Mouse (Mus musculus): ENCODE measurements around the gene Olfr488. TPM values are rescaled to one million over a fixed set of nuclear protein-coding genes. Genes with fewer than 3 reads are reported as not detected.

The Olfr488 gene
- not detected in 2 replicates for polyA plus RNA-seq (2015; fragmentation: Nextera tagmentation; extraction: Ambion mirVana)

GRCm38 (mm10) chr7:108258247-108258646 is at the start of gene Olfr488:
Gene Olfr488 (minus strand): TSS chr7:108258347.

GRCm38 (mm10) chr7:108288834-108289233 is 30.7 kb upstream of the Olfr488 start, which contains the start of gene Olfr490:
Gene Olfr490 (minus strand): TSS chr7:108288934.

GRCm38 (mm10) chr7:108214536-108214935 is 43.6 kb downstream of the Olfr488 start, which contains the start of gene Olfr487:
Gene Olfr487 (minus strand): TSS chr7:108214636.

Other genes with a start within 250 kb of the Olfr488 start
- gene Olfr478, start 224.4 kb downstream of the Olfr488 start, polyA plus RNA-seq (2015; fragmentation: Nextera tagmentation; extraction: Ambion mirVana): not detected in 2 replicates
- gene Olfr479, start 207.7 kb downstream of the Olfr488 start, polyA plus RNA-seq (2015; fragmentation: Nextera tagmentation; extraction: Ambion mirVana): not detected in 2 replicates
- gene Olfr480, start 191.0 kb downstream of the Olfr488 start, polyA plus RNA-seq (2015; fragmentation: Nextera tagmentation; extraction: Ambion mirVana): not detected in 2 replicates
- gene Olfr481, start 178.5 kb downstream of the Olfr488 start, polyA plus RNA-seq (2015; fragmentation: Nextera tagmentation; extraction: Ambion mirVana): not detected in 2 replicates
- 0.10 and 0.16 TPM in 2 replicates for gene Olfr482, start 160.8 kb downstream of the Olfr488 start, polyA plus RNA-seq (2015; fragmentation: Nextera tagmentation; extraction: Ambion mirVana)
- not detected in 2 replicates for gene Olfr483, start 157.5 kb downstream of the Olfr488 start, polyA plus RNA-seq (2015; fragmentation: Nextera tagmentation; extraction: Ambion mirVana)
- not detected in 2 replicates for gene Olfr484, start 130.9 kb downstream of the Olfr488 start, polyA plus RNA-seq (2015; fragmentation: Nextera tagmentation; extraction: Ambion mirVana)
- not detected in 2 replicates for gene Olfr485, start 98.5 kb downstream of the Olfr488 start, polyA plus RNA-seq (2015; fragmentation: Nextera tagmentation; extraction: Ambion mirVana)
- gene Olfr486, start 85.6 kb downstream of the Olfr488 start, polyA plus RNA-seq (2015; fragmentation: Nextera tagmentation; extraction: Ambion mirVana): not detected in 2 replicates
- not detected in 2 replicates for gene Olfr487, start 43.7 kb downstream of the Olfr488 start, polyA plus RNA-seq (2015; fragmentation: Nextera tagmentation; extraction: Ambion mirVana)
- not detected in 2 replicates for gene Olfr490, start 30.6 kb upstream of the Olfr488 start, polyA plus RNA-seq (2015; fragmentation: Nextera tagmentation; extraction: Ambion mirVana)
- gene Olfr491, start 55.1 kb upstream of the Olfr488 start, polyA plus RNA-seq (2015; fragmentation: Nextera tagmentation; extraction: Ambion mirVana): not detected in 2 replicates
- not detected in 2 replicates for gene Olfr492, start 65.3 kb upstream of the Olfr488 start, polyA plus RNA-seq (2015; fragmentation: Nextera tagmentation; extraction: Ambion mirVana)
- gene Olfr493, start 88.6 kb upstream of the Olfr488 start, polyA plus RNA-seq (2015; fragmentation: Nextera tagmentation; extraction: Ambion mirVana): not detected in 2 replicates
- not detected in 2 replicates for gene Olfr494, start 107.0 kb upstream of the Olfr488 start, polyA plus RNA-seq (2015; fragmentation: Nextera tagmentation; extraction: Ambion mirVana)
- not detected in 2 replicates for gene Olfr495, start 134.8 kb upstream of the Olfr488 start, polyA plus RNA-seq (2015; fragmentation: Nextera tagmentation; extraction: Ambion mirVana)
- not detected in 2 replicates for gene Olfr497, start 162.1 kb upstream of the Olfr488 start, polyA plus RNA-seq (2015; fragmentation: Nextera tagmentation; extraction: Ambion mirVana)
- gene Olfr498, start 207.0 kb upstream of the Olfr488 start, polyA plus RNA-seq (2015; fragmentation: Nextera tagmentation; extraction: Ambion mirVana): not detected in 2 replicates

Measured in adrenal gland, postnatal 0 days (tissue).